Mouse (Mus musculus): ENCODE data around the gene Ptges.

Gene Ptges

DNA sequence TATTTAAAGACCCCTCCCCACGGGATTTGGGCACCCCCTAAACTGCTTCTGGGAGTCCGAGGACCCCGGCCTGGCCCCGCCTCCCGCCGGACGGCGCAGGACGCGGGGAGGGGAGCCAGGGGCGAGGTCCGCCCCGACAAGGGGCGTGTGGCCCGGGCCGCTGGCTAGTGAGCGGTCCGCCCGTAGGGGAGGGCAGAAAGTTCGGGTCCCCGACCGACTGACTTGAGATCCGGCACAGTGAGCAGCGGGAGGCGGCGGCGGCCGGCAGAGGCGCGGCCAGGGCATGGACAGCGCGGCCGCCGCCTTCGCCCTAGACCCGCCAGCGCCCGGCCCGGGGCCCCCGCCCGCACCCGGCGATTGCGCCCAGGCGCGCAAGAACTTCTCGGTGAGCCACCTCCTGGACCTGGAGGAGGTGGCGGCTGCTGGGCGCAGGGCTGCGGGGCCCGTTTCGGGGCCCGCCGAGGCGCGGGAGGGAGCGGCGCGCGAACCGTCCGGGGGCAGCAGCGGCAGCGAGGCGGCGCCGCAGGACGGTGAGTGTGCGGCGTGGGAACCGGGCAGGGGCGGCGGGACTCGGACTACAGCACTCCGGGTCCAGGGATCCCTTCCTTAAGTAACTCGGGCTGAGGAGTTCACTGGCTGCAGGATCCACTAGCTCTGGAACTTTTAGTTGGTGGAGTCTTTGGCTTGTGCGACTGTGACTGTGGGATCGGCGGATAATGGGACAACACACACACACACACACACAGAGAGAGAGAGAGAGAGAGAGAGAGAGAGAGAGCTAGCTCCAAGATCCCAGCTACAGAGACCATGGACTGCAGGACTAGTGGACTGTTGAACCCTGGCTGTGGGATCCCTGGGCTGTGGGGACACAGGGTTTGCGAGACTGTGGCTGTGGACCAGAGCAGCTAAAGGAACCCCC lies 84.3 kb downstream of the Ptges start:
- peak; percentile 39 to 67 for DNase-seq

DNA sequence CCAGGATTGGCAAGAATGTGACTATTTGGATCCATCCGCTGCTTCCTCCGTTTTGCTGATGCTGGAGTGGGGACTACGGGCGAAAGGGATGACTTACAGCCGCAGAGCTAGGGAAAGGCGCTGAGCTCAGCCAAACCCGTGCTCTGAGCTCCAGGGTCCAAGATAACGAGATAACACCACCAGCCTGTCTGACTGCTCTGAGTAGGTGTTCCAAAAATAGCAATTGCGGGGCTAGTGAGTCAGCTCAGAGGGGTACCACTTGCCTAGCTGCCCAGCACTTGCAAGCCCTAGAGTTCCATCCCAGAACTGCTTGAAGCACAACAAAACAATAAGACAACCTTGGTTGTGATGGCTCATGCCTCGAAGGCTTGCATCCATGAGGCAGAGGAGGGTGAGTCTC lies 87.0 kb downstream of the Ptges start:
- no peak for DNase-seq

All from lung, postnatal 4 days (tissue).